Mouse (Mus musculus): ENCODE data around the gene G0s2.

DNA sequence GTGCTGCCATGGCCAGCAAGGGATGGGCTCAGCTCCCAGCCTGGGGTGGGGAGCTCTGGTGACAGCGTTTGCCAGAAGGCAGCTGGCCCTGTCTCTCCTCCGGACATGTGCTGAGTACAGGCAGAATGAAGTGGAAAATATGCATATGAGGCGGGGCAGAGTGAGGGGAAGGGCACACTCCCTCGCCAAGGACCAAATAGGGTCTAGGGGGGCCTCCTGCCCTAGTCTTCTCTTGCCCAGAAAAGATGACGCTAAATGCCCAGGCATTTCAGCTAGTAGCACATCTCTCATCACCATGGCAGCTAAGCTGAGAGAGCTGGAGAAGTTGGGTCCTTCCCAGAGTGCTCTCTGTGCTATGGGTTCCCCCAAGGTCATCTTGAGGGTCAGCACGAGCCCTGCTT, 44.1 kb upstream of the G0s2 start:
- TF ChIP-seq CTCF (IDR thresholded peaks at IDR 0.05), result no peak
- TF ChIP-seq POLR2A (IDR thresholded peaks at IDR 0.05; ENCODE audit: insufficient read depth, low read depth, low read length), result no peak; the same call in 1 of the 2 replicates
